Mouse (Mus musculus) telencephalon, adult 2 months (tissue): Measurements from ENCODE around the gene Zfp335.

Experiments used
- DNase-seq: peaks from one replicate; pipeline ENCODE4 v3.0.0-alpha.2; 2011; ENCODE audit warnings: low read depth, low spot score

Zfp335 gene

DNA sequence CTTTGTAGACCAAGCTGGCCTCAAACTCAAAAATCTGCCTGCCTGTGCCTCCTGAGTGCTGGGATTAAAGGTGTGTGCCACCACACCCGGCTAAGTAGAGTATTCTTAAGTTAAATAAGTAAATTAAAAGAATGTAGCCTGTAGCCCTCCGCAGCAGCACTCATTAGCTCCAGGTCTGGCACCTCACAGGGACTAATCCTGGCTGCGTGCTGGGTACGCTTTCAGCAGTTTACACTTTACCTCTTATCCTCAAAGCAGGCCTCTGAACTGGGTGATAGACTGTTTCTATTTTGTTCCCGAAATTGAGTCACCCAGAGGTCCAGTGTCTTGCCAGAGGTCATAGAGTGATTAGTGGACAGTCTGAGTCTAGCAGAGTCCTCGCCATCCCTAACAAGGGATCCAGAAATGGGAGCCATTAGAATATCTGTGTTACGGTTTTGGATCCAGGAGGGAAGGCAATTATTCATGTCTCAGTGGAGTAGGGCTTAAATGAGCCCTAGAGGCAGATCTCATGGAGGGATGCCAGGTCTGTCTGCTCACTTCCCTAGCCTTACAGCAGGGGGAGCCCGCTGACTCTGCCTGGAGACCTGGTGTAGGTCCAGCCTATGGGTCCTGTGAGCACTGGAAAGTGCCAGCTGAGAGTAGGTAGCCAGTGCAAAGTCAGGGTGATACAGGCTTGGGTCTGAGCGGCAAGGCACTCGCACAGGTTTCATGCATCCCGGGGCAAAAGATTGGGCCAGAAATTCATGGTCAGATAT is 12.7 kb upstream of the Zfp335 start:
- DNase-seq = peak; percentile 70

DNA sequence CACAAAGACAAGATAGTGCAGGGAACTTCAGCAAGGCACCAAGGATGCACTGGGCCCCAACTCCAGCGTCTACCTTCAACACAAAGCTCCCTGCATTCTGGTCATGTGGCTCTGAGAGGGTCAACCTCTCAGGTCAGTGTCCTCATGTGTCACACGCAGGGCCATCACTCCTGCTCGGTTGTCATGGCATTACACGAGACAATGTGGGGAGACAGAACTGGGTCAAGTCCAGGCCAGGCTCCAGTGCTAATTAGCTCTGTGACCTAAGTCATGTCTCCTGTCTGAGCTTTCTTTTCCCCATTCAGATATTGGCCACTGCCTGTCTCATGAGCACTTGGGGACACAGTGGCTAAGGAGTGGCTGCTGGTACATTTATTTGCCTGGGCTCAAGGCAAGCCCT is 11.7 kb upstream of the Zfp335 start:
- DNase-seq = no peak

DNA sequence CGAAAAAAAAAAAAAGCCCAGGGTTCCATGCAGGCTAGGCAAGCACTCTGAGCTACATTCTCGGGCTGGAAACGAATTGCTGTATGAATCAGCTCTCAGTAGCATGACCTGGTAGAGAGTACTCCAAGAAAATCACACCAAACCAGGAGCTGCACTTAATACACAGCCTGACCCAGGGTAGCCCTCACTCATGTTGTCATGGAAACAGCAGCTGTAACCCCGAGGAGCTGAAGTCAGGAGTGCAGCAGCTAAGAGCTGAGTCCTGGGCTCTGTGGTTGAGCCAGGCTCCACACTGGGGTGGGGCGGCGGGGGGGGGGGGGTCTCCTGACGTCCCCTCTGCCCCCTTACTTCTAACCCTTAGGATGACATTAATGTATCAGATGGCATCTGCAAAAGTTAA is 10.4 kb upstream of the Zfp335 start:
- DNase-seq = no peak

DNA sequence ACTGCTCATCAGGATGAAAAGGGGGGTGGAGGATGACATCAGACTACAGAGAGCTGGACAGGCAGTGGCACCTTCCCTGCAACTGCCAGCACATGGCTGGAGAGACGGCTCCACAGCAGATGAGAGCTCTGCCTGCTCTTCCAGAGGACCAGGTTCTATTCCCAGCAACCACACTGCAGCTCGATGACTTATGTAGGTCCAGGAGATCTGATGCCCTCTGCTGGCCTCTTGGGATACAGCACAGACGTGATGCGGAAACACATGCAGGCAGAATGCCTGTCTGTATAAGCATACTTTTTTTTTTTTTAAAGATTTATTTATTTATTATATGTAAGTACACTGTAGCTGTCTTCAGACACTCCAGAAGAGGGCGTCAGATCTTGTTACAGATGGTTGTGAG is 6.8 kb upstream of the Zfp335 start:
- no peak for DNase-seq

DNA sequence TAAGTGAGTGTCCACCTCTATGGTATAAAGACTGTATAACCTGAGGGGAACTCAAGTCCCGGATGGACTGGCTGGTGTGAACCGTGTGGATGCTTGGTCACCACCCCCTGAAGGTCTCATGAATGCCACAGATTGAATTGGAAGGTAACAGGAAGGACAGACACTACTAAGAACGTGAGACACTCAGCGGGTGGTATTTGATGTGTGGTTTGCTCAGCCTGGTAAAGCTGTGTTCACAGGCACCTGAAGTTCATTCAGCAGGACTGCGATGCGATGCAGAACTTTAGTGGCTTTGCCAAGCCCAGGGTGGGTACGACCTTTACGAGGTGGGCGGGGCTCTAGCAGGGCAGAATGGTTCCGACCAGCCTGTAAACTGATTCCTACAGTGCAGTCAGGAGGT is 5.8 kb upstream of the Zfp335 start:
- no peak for DNase-seq

DNA sequence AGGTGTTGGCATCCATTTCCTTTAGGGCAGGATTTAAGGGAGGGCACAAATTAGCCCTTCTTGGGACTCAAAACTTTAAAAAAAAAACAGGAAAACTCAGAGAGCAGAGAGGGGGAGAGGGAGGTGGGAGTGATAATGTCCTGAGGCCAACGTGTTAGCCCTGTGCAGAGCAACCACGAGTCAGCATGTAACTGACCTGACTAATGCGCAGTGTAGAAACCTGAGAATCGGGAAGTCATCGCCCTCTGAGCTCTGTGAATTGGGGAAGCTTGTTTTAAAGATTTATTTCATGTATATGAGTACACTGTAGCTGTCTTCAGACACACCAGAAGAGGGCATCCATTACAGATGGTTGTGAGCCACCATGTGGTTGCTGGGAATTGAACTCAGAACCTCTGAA is 5.3 kb upstream of the Zfp335 start:
- no peak for DNase-seq

DNA sequence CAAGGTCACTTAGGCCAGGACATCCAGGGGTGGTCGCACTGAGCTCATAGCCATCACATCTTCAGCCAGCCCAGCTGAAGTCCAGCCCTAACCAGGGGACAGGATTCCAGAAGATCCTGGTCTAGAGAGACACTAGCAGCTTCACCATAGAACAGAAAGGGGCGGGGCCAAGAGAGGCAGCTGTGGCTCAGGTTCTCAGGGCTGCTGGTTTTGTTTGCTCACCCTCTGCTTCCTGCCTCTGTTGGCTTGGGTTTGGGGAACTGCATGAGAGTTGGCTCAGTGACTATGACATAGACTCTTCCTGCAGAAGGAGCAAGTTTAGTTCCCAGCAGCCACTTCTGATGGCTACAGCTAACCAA is 1.9 kb upstream of the Zfp335 start:
- no peak for DNase-seq

DNA sequence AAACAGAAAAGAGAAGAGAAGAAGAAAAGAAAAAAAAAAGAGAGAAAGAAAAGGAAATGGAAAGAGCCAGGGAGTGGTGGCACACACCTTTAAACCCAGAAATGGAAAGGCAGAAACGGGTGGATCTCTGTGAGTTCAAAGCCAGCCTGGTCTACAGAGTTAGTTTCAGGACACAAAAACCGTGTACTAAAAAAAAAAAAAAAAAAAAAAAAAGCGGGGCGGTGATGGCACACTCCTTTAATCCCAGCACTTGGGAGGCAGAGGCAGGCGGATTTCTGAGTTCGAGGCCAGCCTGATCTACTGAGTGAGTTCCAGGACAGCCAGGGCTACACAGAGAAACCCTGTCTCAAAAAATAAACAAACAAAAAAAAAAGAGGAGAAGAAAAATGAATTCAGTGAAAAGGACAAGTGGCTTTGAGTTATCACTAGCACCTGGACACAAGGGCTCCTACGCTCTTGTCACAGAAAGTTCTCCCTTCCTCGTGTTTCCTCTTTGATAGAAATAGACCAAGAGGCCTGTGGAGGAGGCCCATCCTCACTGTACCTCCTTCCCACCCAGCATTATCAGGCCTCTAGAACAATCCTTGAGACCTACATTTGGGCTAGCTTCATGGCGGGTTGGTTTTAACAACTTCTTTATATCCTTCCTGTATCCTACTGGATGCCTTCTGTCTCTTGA is 1.3 kb upstream of the Zfp335 start:
- no peak for DNase-seq

DNA sequence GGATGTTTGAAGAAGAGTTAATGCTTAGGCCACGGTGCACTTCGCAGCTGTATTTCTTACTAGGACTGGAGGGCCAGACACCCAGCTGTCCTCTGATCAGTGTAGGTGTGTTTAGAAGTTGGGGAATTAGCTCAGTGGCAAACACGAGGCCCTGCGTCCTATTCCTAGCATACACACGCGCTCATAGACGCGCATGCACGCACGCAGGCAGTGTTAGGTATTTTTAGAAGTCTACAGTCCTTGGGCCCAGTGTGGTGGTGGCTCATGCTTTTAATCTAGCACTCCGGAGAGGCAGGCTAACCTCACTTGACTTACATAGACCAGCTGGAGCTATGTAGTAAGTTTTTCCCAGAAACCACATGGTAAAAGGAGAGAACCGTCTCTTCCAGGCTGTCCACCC is 594 bp upstream of the Zfp335 start:
- DNase-seq = peak; percentile 82

DNA sequence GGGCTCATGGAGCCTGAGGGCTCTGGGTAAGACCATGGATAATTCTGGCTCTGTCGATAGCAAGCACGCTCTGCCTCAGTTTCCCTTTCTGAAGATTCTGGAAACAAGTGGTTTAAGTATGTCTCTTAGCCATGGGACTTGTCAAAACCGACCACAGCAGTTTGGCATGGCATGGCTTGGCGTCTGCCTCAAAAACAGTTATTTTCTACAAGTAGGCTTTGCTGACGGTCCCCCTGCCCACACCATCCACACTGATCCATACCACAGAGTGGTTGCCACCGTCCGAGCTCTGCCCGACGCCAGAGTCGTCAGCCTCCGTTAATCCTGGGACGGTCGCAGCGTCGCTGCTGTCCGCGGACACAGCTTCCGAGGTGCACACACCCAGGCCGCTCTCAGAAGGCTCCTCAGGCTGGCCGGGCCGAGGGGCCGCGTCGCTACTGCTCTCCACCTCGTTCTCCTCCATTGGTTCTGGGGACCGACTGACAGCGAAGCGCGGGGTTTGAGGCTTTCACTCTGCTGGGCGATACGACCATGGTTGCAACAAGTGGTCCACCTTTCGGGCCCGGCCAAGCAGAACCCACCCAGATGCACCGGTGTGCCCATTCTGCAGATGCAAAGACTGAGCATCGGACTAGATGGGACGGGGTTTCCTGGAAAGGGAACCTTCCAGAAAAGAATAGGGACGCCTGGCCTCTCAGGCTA is 1.0 kb downstream of the Zfp335 start:
- no peak for DNase-seq

DNA sequence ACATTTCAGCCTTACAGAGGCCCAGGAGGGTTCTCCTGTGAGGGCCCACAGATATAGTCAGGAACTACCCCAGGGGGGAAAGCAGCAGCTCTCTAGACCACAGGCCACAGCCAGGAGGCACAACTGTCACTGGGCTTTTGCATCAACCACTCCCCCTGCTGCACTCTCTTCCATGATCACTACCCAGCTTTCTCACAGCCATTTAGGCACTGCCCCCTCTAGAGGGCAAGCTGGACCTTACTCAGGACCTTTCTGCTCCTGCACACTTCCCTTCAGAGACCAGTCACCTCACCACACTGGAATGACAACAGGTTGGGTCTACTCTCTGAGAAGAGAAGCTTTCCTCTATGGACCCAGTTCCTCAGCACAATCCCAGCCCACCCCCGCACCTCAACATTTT is 2.0 kb downstream of the Zfp335 start:
- no peak for DNase-seq

DNA sequence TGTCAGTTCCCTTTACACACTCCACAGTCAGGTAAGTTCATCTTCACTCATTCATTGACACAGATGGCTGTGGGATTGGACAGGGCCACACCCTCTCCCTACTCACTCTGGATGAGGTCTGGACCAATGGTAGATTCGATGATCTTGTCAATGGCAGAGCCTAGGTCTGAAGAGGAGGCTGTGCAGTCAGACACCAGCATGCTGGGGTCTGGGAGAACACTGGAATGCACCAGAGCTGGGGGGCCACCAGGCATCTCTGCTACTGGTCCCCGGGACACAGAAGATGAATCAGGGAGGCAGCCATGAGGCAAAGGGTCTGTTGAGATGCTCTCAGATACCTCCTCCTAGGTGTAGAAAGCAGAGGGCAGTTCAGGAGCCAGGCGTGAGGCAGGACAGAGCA is 2.5 kb downstream of the Zfp335 start:
- DNase-seq = no peak

DNA sequence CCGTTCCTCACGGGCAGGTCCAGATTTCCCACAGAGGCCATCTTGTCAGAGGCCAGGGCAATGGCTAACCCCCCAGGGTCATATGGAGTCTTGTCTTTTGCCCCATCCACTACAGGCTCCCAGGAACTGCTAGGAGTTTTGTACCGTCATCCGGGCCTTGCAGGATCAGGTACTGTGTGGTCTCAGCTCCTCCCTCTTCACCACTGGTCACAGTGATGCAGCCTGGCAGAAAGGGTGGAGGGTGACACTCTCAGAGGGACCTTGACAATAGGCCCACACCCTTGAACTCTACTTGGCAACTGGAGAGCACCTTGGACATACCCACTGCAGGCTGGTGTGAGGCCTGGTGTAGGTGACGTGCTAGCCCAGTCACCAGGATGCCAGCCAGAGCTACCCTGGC is 3.5 kb downstream of the Zfp335 start:
- DNase-seq = no peak

DNA sequence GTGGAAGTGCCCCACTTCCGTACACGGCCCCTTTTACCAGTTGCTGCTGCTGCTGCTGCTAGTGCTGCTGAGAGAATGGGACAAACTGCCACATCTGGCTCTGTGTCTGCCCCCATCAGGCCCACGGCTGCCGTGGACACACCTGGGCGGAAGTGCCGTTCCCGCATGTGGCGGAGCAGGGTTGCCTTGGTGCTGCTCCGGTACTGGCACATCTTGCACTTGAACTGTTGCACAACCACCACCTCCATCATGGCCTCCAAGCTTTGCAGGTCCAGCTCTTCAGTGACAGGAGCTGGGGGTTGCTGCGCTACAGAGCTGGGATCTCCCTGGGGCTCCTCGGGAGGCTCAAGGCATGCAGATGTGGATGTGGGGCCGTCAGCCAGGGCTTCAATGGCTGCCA is 4.0 kb downstream of the Zfp335 start:
- no peak for DNase-seq

DNA sequence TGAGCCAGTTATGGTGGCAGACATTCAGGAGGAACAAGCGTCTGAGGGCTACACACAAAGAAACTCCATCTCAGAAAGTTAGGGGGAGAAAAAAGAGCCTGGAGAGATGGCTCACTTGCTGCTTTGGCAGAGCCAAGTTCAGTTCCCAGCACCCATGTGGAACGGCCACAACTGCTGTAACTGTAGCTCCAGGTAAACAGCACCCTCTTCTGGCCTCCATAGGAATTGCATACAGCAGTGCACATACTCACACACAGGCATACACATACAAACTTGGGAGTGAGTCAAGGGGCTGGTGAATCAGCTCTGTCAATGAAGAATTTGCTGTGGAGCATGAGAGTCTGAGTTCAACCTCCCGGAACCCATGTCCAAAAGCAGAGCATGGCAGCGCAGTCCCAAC is 5.5 kb downstream of the Zfp335 start:
- DNase-seq = no peak

DNA sequence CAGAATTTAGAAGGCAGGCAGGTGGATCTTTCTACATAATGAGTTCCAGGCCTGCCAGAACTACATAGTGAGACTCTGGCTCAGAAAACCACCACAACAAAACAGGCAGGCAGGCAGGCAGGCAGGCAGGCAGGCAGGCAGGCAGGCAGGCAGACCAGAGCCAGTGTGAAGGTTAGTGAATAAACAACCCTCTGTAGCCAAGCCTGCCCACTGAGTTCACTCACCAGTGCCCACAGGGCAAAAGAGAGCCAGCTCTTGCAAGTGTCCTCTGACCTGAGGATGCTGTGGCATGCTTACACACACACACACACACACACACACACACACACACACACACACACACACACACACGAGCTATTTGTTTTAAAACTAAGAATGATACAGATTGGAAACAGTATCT is 8.1 kb downstream of the Zfp335 start:
- DNase-seq = no peak

DNA sequence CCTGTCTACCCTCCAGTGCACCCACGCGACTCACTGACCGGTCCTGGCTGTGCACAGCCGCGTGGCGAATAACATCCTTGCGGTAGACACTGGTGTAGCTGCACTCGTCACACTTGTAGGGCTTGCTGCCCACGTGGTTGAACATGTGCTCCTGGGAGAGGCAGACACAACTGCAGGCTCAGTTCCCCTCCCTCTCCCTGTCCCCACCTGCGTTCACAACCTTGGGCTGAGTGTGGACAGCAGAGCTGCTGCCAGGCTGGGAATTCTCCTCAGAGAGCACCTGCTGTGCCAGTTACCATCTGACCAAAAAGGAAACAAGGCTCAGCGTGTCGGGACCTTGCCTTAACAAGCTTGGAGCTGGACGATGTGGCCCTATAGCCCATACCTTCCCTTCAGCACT is 10.2 kb downstream of the Zfp335 start:
- DNase-seq = no peak

DNA sequence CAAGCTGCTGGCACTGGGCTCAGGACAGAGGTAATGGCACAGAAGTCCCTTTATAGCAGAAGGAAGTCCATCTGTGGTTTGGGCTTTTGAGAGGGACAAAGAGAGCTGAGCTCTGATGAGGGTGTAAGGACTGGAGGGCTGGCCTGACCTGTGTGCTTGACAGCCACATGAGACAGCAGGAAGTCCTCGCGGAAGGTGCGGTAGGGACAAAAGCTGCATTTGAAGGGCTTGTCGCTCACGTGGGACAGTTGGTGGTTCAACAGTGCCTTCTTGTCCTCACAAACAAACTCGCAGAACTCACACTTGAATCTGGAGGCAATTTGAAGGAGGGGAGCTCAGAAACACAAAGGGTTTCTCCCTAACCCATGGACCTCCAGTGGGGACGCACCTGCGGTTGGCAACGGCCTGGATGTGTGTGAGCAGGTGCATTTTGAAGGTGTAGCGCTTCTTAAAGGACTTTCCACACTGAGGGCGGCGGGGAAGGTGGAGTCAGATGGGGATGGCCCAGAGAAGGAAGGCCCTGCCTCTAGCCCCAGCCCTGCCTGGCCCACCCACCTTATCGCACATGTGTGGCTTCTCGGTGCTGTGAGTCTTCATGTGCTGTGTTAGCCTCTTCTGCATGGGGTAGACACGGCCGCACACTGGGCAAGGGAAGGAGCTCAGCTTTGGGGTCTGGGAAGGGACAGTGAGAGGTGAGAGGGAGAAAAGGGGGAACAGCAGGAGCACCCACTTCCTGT is 11.7 kb downstream of the Zfp335 start:
- DNase-seq = no peak

DNA sequence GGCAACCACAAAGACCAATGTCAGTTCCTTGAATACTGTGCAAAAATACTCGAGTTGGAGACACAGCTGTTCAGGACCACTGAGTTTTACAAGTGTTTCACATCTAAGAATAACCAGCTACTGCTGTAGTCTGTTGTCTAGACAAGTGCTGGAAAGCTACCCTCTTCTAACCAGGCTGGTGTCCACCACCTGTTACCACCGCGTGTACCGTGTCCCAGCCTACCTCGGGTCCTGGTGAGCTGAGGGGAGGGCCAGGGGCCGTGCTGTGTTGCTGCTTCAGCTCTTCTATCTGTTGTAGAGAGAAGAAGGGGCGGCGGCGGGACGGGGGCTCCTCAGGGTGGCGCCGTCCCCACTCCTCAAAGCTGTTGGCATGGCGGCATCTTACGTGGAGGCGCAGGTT is 12.5 kb downstream of the Zfp335 start:
- no peak for DNase-seq

DNA sequence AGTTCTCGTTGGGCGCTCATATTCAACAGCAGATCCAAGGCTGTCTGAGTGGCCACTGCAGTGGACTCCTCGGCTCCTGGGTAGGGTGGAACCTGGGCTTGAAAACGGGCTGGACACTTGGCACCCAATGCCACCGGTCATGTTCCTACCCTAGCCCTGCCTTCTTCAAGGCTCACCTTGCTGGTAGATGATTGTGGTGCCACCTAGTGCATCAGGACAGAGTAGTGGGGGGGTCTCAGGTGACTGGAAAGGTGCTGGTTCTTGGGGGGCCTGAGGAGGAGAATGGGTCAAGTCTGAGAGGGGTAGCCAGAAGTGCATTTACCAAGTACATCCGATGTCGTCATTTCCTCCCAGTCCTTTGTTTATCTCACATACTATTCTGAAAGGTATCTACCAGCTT is 13.5 kb downstream of the Zfp335 start:
- no peak for DNase-seq

DNA sequence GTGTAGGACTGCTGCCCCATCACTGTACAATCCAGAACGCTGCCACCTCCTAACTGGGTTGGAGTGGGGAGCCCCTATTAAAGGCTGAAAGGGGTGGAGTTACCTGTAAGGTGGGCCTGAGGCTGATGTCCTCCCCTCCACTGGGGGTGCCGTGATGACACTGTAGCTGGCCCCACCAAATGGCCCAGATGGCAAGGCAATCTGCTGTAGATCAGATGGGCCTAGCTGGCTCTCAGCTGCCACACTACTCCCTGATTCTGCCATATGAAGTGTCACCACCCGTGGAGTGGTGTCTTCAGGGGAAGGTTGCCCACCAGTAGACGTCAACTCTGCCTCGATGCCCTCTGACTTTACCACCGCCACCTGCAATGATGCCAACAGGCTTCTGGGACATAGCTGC is 15.7 kb downstream of the Zfp335 start:
- DNase-seq = no peak

DNA sequence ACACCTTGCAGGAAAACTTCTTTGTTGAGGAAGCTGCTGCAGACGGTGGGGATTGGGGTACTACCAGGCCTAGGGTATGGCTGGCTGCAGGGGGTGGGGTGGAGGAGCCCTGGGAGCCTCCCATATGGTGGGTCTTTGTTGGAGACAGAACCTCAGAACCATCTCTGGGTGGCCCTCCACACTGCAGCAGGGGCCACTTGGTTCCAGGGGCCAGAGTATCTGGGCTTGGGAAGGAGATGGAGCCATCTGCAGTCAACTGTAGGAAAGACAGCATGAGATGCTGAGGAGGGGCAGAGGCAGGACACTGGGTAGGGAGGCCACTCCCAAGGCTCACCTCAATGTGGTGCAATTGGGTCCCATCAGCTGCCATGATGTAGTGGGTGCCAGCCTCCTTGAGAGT is 16.9 kb downstream of the Zfp335 start:
- DNase-seq = no peak
